Mouse (Mus musculus) adrenal gland, postnatal 10 days (tissue): ENCODE results near the gene Arcn1. TPM values are rescaled to one million over a fixed set of nuclear protein-coding genes. Genes with fewer than 3 reads are reported as not detected.

Experiments
- DNase-seq: peaks from one replicate; pipeline ENCODE4 v3.0.0; 2021; ENCODE audit warnings: mixed read lengths
- total RNA-seq, 2 experiments: library from RNA; stranded (reverse); gene quantifications; 2 replicates each; pipeline ENCODE4 v1.2.3; 2021

The Arcn1 gene
- total RNA-seq, 2 experiments from 2014 or later = 138 to 150 TPM

- DNase-seq = no peak
Observed at GRCm38 (mm10) chr9:44745371-44745770, 22.3 kb downstream of the Arcn1 start.

GRCm38 (mm10) chr9:44740663-44741192 is 26.9 kb downstream of the Arcn1 start:
- no peak for DNase-seq

- DNase-seq = peak; percentile 34
Observed at GRCm38 (mm10) chr9:44737240-44737949, 30.2 kb downstream of the Arcn1 start.

GRCm38 (mm10) chr9:44736301-44736700 is 31.3 kb downstream of the Arcn1 start:
- no peak for DNase-seq

DNA sequence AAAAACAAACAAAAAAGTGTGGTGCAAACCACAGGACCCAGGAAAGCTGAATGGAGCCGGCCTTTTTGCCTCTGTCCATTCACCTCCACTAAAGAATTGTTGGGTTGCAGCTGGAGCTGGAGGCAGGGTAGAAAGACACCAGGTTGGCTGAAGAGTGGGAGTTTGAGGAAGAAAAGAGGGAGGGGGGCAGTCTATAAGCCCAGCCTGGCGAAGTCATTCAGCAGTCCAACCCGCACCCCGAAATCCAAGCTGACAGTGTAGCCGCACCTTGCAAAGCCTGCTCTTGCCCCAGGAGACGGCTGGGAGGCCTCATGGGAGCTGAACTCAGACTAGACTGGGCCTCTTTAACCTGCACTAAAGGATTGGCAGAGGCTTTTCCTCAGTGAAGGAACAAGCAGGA is 31.8 kb downstream of the Arcn1 start:
- no peak for DNase-seq

DNA sequence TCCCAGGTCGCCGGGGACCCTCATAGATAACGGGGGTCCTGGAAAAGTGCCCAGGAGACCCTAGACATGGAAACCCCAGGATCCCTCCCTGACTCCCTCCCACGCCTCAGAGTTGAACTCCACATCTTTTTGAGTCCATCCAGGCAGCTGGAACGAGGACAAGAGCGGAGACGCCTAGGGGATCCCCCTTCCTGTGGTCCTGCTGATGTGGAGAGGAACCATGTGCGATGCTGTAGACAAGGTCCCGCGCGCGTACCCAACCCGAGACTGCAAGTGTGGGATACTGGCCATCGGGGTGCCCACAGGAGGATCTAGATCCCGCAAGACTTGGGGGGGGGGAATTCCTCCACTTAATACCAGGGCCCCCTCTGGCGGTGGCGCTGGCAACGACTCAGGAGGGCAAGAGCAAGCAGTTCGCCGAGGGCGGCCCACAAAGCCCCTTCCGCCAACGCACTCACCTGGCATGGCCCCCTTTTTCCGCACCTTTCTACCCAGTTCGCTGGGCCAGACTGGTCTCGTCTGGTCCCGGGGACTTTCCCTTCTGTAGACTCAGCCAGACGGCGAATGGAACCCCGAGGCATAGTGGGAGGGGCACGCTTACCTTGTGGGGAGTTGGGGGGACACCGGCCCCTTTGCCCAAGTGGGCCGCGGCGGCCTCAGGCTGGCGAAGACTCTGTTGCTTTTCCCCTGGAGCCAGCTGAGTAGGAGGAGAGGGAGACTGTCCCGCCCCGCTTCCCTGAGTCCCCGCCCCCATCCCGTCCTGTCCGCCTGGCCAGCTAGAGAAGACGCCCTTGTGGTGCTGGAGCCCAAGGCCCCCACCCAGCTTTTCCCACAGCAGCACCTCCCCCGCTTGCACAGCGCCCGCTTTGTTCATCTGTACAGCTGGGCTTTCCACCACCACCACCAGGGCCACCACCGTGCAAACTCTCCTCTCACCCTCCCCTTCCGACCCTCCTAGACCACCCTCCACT is 32.8 kb downstream of the Arcn1 start, which contains the start of gene Phldb1:
Gene Phldb1, minus strand, starts transcription at position 675 of the 971 bp plus-strand sequence.
- peak; percentile 86 for DNase-seq

- DNase-seq = peak; percentile 76
Observed at GRCm38 (mm10) chr9:44733671-44734523, 33.7 kb downstream of the Arcn1 start.

DNA sequence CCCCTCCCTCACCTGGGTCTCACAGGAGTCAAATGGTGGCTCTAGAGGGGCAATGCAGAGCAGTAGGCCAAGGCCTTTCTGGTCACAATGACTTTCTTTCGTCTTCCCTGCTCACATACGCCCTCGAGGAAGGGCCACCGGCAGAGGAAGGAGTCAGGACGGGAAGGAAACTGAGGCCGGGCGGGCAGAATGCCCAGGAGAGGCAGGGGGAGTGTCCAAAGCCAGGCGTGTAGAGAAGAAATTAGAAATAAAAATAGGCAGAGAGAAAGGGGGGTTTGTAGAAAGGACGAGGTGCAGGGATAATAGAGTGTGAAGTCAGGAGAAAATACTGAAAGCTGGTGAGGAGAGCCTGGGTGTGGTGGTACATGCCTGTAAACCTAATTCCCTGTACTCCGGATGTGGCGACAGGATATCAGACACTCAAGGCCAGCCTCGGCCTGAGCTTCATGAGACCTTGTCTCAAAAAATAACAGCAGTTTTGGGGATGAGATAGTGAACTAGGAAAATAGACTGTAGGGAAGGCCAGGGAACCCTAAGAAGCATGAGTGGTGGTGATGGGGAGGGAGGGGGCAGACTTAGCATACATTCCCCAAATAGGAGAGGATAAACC is 34.6 kb downstream of the Arcn1 start:
- DNase-seq = peak; percentile 34

DNA sequence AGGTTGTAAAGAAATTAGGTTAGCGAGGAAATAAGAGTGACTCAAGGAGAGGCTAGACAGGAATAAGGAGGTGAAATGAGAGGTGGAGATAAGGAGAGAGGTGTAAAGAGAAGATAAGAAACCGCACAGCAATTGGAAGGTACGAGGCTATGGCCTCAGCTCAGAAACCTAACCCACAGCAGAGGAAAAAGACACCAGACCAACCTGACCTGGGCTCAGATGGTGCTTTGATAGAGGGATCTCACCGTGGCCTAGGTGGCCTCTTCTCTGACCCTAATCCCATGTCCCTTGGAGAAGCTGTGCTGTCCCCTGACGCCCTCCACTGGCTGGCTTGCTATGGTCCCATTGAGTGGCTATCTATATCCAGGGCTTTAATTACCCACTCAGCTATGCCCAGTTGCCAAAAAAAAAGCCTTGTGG is 35.5 kb downstream of the Arcn1 start:
- DNase-seq = no peak

DNA sequence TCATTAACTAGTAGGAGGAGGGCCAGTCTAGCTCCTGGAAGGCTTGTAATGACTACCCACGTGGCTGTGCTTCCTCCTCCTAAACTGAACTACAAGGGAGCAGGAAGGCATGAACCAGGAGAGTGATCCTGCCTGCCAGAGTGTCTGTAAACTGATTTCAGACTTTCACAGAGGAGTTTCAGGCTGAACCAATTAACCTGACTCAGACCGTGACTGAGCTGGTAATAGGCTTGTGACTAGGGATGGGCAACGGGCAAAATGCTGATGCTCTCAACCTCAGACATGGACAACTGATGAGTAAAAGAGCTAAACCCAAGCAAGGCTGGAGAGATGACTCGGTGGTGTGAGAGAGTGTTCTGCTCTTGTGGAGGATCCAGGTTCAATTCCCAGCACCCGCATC is 40.2 kb downstream of the Arcn1 start:
- DNase-seq = no peak

GRCm38 (mm10) chr9:44726431-44727146 is 41.1 kb downstream of the Arcn1 start:
- no peak for DNase-seq

GRCm38 (mm10) chr9:44724665-44725064 is 43.0 kb downstream of the Arcn1 start:
- no peak for DNase-seq

DNA sequence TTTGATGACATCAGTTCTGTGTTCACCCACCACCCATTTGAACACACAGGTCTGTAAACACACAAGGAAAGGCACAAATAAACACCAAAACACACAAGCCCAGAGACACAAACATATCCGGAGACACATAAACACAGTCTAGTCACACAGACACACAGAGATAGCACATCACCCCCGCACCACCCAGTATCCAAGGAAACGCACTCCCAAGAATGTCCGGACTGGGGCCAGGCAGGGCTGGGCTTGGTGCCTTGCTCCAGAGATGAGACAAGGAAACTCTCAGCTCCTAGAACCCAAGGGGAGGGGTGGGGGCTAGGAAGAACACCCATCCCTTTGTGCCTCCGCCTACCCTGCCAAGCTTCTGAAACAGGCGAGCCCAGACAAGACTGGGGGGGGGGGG is 43.4 kb downstream of the Arcn1 start:
- DNase-seq = peak; percentile 57

DNA sequence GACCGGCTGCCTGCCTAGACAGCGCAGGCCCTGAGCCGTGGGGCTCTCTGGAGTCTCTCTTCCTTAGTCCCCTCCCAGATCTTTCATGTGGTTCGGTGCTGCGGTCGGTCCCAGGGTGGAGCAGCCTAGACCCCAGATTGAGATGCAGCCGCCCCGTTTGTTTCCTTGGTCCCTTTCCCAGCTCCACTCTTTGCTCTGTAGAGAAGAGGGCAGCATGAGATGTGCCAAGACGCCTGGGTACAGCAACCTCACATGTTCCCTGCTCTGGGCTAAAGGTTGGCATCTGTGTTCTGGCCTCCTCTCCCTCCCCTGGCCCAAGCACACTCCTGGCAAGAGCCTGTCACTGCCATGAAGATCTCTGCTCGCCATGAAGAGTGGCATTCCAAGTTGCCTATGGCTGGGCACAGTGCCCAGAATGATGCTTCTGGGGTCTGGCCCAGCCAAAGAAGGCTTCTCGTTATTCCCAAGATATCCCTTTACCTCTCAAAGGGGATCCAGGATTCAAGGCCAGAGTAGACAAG is 44.1 kb downstream of the Arcn1 start:
- peak; percentile 51 for DNase-seq

DNA sequence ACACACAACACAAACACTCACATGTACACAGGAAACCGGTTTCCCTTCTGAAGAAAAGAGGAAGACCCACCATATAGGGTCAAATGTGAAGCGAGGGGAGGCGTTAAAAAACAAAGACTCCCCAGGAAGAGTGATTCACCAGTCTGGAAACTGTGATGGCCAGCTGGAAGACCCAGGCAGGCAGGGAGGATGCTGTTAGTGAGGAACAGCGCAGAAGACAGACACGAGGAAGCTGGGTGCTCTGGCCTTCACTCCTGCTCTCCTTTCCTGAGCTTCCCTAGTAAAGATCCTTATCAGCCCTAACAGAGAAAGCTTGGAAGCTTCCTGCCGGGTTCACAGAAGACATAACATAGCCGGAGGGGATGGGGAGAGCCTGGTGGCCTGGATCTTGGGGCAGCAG is 44.6 kb downstream of the Arcn1 start:
- peak; percentile 34 for DNase-seq

DNA sequence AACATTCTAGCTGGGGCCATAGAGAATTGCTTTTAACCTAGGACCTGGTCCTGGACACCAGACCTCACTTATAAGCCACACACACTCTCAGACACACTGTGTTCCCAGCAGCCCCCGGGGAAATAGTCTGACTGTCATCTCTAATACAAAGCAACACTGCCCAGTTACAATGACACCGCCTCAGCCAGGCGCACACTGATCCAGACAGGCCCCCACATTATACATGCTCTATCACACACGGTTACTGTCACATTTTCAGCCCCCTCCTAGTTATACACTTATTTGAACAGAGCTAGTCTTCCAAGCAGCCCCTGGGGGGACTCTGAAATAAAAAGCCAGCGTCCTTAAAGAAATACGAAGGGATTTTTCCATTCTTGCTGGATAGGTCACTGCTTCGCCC is 45.1 kb downstream of the Arcn1 start:
- no peak for DNase-seq

DNA sequence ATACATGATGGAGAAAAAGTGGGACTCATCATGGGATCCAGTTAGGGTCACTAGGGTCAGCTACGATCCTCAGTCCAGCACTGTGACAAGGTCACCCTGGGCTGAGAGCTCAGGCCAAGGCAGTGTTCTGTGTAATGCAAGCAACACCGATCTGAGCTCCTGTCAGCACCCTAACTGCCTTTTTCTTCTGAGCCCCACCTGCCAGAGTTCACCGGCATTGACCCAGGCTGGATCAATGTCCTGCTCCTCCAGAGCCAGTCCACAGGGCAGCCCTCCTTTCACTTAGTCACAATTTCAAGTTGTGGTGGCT is 45.8 kb downstream of the Arcn1 start:
- DNase-seq = no peak

DNA sequence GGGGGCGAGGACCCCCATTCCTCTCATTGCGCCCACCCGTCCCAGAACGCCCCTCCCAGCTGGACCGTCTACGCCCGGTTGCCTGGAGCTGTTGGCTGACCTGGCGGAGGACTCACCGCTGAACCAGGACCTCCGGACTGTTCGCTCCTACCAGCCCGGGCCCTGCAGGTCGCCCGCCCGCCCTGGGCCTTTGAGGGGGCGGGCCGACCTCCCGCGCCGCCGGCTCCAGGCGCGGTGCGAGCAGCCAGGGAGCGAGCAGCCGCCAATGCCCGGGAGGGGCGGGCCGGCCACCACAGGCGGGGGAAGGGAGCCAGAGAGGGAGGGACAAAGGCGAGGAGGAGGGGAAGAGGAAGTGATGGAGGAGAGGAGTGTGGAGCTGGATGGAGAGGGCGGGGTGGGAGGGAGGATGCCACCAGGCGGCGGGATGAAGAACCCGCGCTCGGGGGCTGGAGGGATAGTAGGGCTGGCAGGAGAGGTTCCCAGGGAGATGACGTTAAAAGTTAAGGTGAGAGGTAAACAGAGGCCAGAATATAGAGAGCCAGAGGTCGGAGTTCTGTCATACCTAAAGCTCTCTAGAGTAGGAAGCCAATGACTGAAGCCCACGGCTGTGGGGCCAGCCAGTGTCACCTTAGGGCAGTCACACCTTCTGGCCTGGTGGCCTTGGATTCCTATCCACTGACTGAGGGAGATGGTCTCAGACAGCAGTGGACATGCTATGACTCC is 46.3 kb downstream of the Arcn1 start:
- DNase-seq = peak; percentile 93

GRCm38 (mm10) chr9:44720358-44721153 is 47.1 kb downstream of the Arcn1 start:
- DNase-seq = peak; percentile 29
